Mouse (Mus musculus): ENCODE results near the gene Fam78a. TPM values are rescaled to one million over a fixed set of nuclear protein-coding genes. Genes with fewer than 3 reads are reported as not detected.
A peak's percentile ranks its signal among the peaks of the same experiment; 100 is the strongest.

The Fam78a gene
- polyA plus RNA-seq, 1 experiment: 1.2 TPM

- DNase-seq (ENCODE audit: low read depth): no peak
Measured at GRCm38 (mm10) chr2:32102944-32103343, 18.3 kb upstream of the Fam78a start.

DNA sequence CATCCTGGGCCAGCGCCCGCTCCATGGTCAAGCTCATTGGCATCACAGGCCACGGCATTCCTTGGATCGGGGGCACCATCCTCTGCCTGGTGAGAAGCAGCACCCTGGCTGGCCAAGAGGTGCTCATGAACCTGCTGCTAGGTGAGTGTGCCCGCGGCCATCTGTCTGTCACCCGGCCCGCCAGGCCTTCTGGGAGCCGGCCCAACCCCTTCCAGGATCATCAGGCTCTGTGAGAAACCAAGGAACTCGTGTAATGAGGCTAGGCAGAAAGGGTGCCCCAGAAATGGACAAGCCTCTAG, 11.4 kb upstream of the Fam78a start:
- no peak for DNase-seq (ENCODE audit: low read depth)

DNA sequence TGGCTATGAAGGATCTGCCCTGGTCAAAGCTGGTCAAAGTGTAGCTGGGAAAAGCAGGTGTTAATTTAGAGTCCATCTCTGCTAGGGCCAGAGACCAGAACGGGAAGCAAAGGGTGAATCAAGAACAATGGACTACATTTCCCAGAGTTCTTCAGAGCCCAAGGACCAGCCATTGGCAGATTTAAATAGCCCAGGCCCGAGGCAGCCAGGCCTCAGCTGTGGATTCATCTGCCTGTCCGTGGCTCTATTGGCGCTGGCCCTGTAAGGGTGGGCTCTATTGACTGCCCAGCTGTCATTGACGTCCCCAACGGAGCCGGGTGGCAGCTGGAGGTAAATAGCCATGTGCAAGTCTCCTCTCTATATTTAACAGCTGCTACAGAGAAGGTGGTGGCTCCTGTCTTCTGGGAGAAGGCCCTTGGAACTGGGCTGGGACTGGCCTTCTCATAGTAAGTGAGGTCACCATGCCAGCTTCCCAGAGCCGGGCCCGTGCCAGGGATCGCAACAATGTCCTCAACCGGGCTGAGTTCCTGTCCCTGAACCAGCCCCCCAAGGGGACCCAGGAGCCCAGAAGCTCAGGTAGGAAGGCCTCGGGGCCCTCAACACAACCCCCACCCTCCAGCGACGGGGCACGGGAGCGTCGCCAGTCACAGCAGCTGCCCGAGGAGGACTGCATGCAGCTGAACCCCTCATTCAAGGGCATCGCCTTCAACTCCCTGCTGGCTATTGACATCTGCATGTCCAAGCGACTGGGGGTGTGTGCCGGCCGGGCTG, 10.9 kb upstream of the Fam78a start, which contains the start of gene Plpp7:
Gene Plpp7, plus strand, starts transcription at position 178 of the 771 bp plus-strand sequence.
- no peak for DNase-seq (ENCODE audit: low read depth)

GRCm38 (mm10) chr2:32094001-32094707, 9.5 kb upstream of the Fam78a start:
- DNase-seq (ENCODE audit: low read depth): no peak

DNA sequence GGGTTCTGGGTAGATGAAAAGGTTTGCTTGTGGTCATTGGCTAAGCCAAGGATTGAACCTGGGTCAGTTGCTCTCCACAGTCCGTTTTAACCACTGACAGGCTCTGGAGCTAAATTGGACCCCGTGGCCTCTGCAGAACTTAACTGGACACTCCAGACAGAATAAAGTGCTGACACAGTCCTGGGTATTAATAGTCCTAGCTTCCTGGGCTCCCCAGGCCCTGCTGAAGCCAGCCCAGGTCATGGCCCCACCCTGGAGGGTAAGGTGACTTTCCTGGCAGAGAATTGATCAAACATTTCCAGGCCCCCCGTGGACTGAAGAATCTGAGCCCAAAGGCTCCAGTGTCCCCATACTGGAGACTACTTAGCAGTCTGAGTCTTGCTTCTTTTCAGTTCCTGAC, 7.3 kb upstream of the Fam78a start:
- DNase-seq (ENCODE audit: low read depth): no peak

GRCm38 (mm10) chr2:32090145-32090544, 5.5 kb upstream of the Fam78a start:
- no peak for DNase-seq (ENCODE audit: low read depth)

GRCm38 (mm10) chr2:32089606-32090005, 4.9 kb upstream of the Fam78a start:
- peak; percentile 9 for DNase-seq (ENCODE audit: low read depth)

- no peak for DNase-seq (ENCODE audit: low read depth)
Measured at GRCm38 (mm10) chr2:32088372-32088981, 3.8 kb upstream of the Fam78a start.

- no peak for DNase-seq (ENCODE audit: low read depth)
Measured at GRCm38 (mm10) chr2:32087606-32088005, 2.9 kb upstream of the Fam78a start.

GRCm38 (mm10) chr2:32085231-32085630, 574 bp upstream of the Fam78a start:
- no peak for DNase-seq (ENCODE audit: low read depth)

DNA sequence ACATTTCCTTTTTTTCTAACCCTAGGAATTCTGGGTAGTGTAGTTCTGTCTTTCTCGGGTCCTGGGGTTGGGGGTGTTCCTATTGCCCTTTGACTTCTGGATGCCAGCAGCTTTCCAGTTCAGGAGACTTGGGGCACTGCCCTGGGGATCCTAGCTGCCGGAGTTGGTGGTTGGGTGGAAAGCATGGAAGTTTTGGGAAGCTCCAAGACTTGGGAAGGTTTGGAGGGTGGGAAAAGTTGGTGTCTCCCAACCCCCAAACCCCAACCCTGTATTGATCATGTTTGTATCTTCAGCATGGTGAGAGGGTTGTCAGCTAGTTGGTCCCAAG, 179 bp upstream of the Fam78a start:
- DNase-seq (ENCODE audit: low read depth): no peak

GRCm38 (mm10) chr2:32083159-32084011, 1.3 kb downstream of the Fam78a start:
- no peak for DNase-seq (ENCODE audit: low read depth)

DNA sequence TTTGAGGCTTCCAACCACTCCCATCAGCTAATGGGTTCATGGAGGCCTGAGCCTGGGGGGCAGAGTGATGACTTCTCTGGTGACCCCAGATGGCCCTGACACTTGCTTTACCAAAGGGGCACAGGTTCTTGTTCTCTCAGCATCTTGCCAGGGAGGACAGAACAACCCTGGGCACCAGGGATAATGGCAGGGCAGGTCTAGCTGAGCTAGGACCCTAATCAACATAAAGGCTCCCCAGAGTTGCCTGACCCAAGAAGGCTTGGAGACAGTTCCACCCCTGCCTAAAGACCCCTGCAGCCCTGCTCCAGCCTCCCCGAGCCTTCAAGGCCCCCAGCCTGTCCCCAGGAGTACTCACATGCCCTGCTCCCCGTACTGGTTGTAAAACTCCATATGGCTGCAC, 2.4 kb downstream of the Fam78a start:
- no peak for DNase-seq (ENCODE audit: low read depth)

GRCm38 (mm10) chr2:32081296-32081929, 3.2 kb downstream of the Fam78a start:
- DNase-seq (ENCODE audit: low read depth): no peak

DNA sequence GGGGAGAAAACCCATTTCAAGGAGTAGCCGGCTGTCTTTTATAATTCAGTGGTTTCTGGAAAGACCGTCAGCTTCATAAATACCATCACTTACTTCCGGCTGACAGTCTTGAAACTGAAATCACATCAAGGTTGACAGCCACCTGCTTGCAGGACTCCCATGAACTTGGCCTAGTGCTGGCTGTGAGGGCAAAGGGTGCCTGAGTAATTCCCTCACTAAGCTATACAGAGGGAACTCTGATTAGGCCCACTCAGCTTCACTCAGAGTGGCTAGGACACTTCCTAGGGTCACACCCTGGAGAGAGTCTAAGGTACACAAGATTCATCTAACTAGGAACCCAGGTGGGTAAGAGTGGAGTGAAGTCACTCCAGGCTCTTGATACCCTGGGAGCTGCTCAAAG, 4.0 kb downstream of the Fam78a start:
- DNase-seq (ENCODE audit: low read depth): no peak

DNA sequence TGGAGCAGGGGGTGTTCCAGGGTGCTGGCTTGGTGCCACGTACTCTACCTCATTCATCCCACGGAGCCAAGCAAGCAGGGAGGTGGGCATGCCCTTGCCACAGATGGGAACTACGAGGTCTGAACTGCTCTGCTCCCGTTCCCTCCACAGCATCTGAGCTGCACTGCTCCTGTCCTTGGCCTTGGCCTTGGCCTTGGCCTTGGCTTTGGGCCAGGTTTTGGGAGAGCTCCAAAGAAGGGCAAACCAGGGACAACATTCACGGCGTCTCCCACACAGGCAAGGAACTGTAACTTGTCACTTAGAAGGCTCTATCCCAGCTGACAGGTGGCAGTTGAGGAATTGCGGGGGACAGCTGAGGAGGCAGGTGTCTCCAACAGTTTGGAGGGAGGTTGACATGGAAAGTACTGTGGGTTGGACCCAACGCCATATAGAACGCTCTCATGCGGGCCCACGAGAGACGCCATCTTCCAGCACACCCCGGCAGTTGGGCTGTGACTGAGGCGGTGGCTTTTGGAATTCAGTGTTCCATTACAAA, 5.4 kb downstream of the Fam78a start:
- no peak for DNase-seq (ENCODE audit: low read depth)

- DNase-seq (ENCODE audit: low read depth): no peak
Measured at GRCm38 (mm10) chr2:32078522-32078921, 6.1 kb downstream of the Fam78a start.

GRCm38 (mm10) chr2:32077744-32078143, 6.9 kb downstream of the Fam78a start:
- DNase-seq (ENCODE audit: low read depth): no peak

GRCm38 (mm10) chr2:32075368-32075767, 9.3 kb downstream of the Fam78a start:
- no peak for DNase-seq (ENCODE audit: low read depth)

- DNase-seq (ENCODE audit: low read depth): peak; percentile 19
Measured at GRCm38 (mm10) chr2:32074404-32074803, 10.3 kb downstream of the Fam78a start.

GRCm38 (mm10) chr2:32070747-32071146, 13.9 kb downstream of the Fam78a start:
- DNase-seq (ENCODE audit: low read depth): no peak
